Mouse (Mus musculus) olfactory bulb, adult 2 months (tissue): ENCODE measurements around the gene Ergic2.

Source experiments
- CTCF ChIP-seq: fragments of 200-500 bp; IDR thresholded peaks from 2 replicates; pipeline ENCODE4 v1.5.1; 2012; ENCODE audit warnings: low read depth, mild to moderate bottlenecking, low read length, moderate library complexity; ENCODE audit not compliant: insufficient read depth
- POLR2A ChIP-seq: fragments of 200-500 bp; IDR thresholded peaks from 2 replicates; pipeline ENCODE4 v1.6.1; 2012; ENCODE audit warnings: mild to moderate bottlenecking, low read depth, low read length, moderate library complexity; ENCODE audit not compliant: insufficient read depth

GRCm38 (mm10) chr6:148246544-148246943 lies 34.4 kb upstream of the Ergic2 start:
- no peak for TF ChIP-seq CTCF
- TF ChIP-seq POLR2A = no peak
